8 mouse cellular contexts compared by ENCODE assay signal in the genomic region with DNA sequence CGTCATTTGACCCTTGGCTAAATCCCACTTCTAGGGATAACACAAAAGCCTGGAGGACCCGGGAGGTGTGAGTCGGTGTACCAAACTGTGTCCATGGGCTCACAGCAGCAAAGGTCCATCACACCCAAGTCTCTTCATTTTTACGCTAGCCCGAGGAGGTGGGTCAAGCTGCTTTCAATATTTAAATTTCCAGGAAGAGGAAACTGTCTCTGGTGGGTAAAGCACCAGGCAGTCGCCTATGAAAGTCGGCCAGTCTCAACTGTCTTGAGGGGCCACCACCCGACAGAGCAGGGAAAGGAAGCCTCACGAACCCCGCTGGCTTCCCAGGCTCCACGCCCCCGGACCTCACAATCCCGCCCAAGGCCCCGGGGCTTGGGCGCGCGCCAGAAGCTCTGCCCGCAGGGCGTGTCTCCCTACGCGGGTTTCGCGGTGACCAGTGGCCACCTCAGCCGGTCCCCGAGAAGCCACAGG. TPM values are rescaled to one million over a fixed set of nuclear protein-coding genes. Genes with fewer than 3 reads are reported as not detected.
A peak's percentile ranks its signal among the peaks of the same experiment; 100 is the strongest.
DNase-seq lines count a peak whose midpoint lies in the region; ATAC-seq lines count a peak whose summit lies in the region.

No protein-coding gene starts in this region.

- WGBS in limb, embryonic 11.5 days = under 1% methylated on average over 25 of the region's 25 CpGs
- under 1% methylated on average over 25 of the region's 25 CpGs for WGBS in midbrain, embryonic 14.5 days

- H3K27me3 ChIP-seq in limb, embryonic 11.5 days (ENCODE audit: control insufficient read depth, insufficient read depth, low read length) = no peaks in the 10 kb centered on the region
- H3K27me3 ChIP-seq in midbrain, embryonic 14.5 days (ENCODE audit: control insufficient read depth, insufficient read depth, low read length) = no peaks in the 10 kb centered on the region

- DNase-seq in adrenal gland, postnatal 10 days = peak; percentile 76
- no peak for DNase-seq in adrenal gland, adult (ENCODE audit: inconsistent age in 2 of 2, low spot score in 1 of 2)
- DNase-seq in urinary bladder, adult 2 months (ENCODE audit: low spot score) = peak; percentile 27
- no peak for DNase-seq in urinary bladder, adult 18-20 months (ENCODE audit: low spot score in 2 of 2)
- DNase-seq in limb, embryonic 11.5 days (ENCODE audit: low spot score) = no peak
- peak; percentile 56 for DNase-seq in midbrain, embryonic 14.5 days
- DNase-seq in layer of hippocampus, postnatal 14 days (ENCODE audit: low spot score in 2 of 2) = no peak

- peak; percentile 57 for ATAC-seq in granulocyte monocyte progenitor cell, adult 5-6 weeks (replicated peaks; ENCODE audit: poor library complexity, severe bottlenecking)
- peak; percentile 60 for ATAC-seq in limb, embryonic 11.5 days (ENCODE audit: insufficient number of reproducible peaks, low FRiP score, low TSS enrichment, low read depth)
- peak; percentile 47; the same call in 1 of the 2 replicates for ATAC-seq in midbrain, embryonic 14.5 days (ENCODE audit: low FRiP score, low TSS enrichment)

- H3K27ac ChIP-seq in limb, embryonic 11.5 days (replicated peaks; ENCODE audit: low read depth, low read length) = peak overlapping the region; percentile 84
- H3K27ac ChIP-seq in midbrain, embryonic 14.5 days (replicated peaks; ENCODE audit: low read depth, low read length) = peak overlapping the region; percentile 80

- 0 out of 2 replicates have a peak, but pooled peaks cover 3% of the 10 kb centered on the region for H3K4me1 ChIP-seq in limb, embryonic 11.5 days (ENCODE audit: control insufficient read depth, insufficient read depth, low read length)
- peaks cover 8% of the 10 kb centered on the region for H3K4me1 ChIP-seq in midbrain, embryonic 14.5 days (ENCODE audit: control insufficient read depth, insufficient read depth, low read length)

- H3K36me3 ChIP-seq in limb, embryonic 11.5 days (ENCODE audit: control insufficient read depth, insufficient read depth, low read length) = peaks cover 14% of the 10 kb centered on the region; the same call in 1 of the 2 replicates
- peaks cover 23% of the 10 kb centered on the region for H3K36me3 ChIP-seq in midbrain, embryonic 14.5 days (ENCODE audit: control insufficient read depth, insufficient read depth, low read length)

- H3K9ac ChIP-seq in limb, embryonic 11.5 days (ENCODE audit: low read length) = peak overlapping the region; percentile 84
- H3K9ac ChIP-seq in midbrain, embryonic 14.5 days (replicated peaks; ENCODE audit: low read length) = peak overlapping the region; percentile 80

- H3K9me3 ChIP-seq in limb, embryonic 11.5 days (ENCODE audit: control insufficient read depth, low read length) = 0 out of 2 replicates have a peak, but pooled peaks cover 3% of the 10 kb centered on the region
- no peaks in the 10 kb centered on the region for H3K9me3 ChIP-seq in midbrain, embryonic 14.5 days (ENCODE audit: control insufficient read depth, low read length)

- peak overlapping the region; percentile 78 for H3K4me3 ChIP-seq in limb, embryonic 11.5 days (ENCODE audit: low read depth, low read length)
- peak overlapping the region; percentile 97 for H3K4me3 ChIP-seq in midbrain, embryonic 14.5 days (replicated peaks; ENCODE audit: low read depth, low read length)

- peak overlapping the region; percentile 59 for H3K4me2 ChIP-seq in limb, embryonic 11.5 days (ENCODE audit: low read depth, severe bottlenecking)
- H3K4me2 ChIP-seq in midbrain, embryonic 14.5 days (ENCODE audit: low read length) = peak overlapping the region; percentile 81

RNA-seq across cellular contexts. Expression of a gene that starts 0.5 kb away (rescaled TPM):
- 10 to 100 TPM; 21.7 to 33.0 TPM for total RNA-seq in adrenal gland, postnatal 10 days (2021)
- 26.8 and 27.5 TPM in 2 replicates for polyA plus RNA-seq in urinary bladder, adult 2 months (2012; rRNA removed)
- 91.8 and 97.7 TPM in 2 replicates for total RNA-seq in granulocyte monocyte progenitor cell, adult 5-6 weeks (2014; fragmentation: Nextera tagmentation)
- total RNA-seq in granulocyte monocyte progenitor cell, adult 5-6 weeks (2017) = 132 and 140 TPM in 2 replicates
- polyA plus RNA-seq in limb, embryonic 11.5 days (2014; fragmentation: Nextera tagmentation; extraction: Ambion mirVana) = 96.4 and 100 TPM in 2 replicates
- 44.3 and 47.5 TPM in 2 replicates for polyA plus RNA-seq in midbrain, embryonic 14.5 days (2014; fragmentation: Nextera tagmentation; extraction: Ambion mirVana)
- 10 to 100 TPM; 23.2 to 25.2 TPM for total RNA-seq in layer of hippocampus, postnatal 14 days (2021)

RNA-seq across cellular contexts. Expression of a gene that starts 38.3 kb away (rescaled TPM):
- total RNA-seq in adrenal gland, postnatal 10 days (2021) = 1 to 10 TPM; 7.5 TPM
- 5.2 and 6.8 TPM in 2 replicates for polyA plus RNA-seq in urinary bladder, adult 2 months (2012; rRNA removed)
- 4.2 and 7.2 TPM in 2 replicates for total RNA-seq in granulocyte monocyte progenitor cell, adult 5-6 weeks (2014; fragmentation: Nextera tagmentation)
- total RNA-seq in granulocyte monocyte progenitor cell, adult 5-6 weeks (2017) = 4.0 and 6.1 TPM in 2 replicates
- polyA plus RNA-seq in limb, embryonic 11.5 days (2014; fragmentation: Nextera tagmentation; extraction: Ambion mirVana) = 27.2 and 28.9 TPM in 2 replicates
- 20.1 and 21.8 TPM in 2 replicates for polyA plus RNA-seq in midbrain, embryonic 14.5 days (2014; fragmentation: Nextera tagmentation; extraction: Ambion mirVana)
- 1 to 10 TPM; 4.8 to 6.5 TPM for total RNA-seq in layer of hippocampus, postnatal 14 days (2021)

RNA-seq across cellular contexts. Expression of a gene that starts 55.5 kb away (rescaled TPM):
- 1 to 10 TPM; 1.1 to 2.2 TPM for total RNA-seq in adrenal gland, postnatal 10 days (2021)
- polyA plus RNA-seq in urinary bladder, adult 2 months (2012; rRNA removed) = 2.4 and 2.7 TPM in 2 replicates
- total RNA-seq in granulocyte monocyte progenitor cell, adult 5-6 weeks (2014; fragmentation: Nextera tagmentation) = 0.88 and 2.8 TPM in 2 replicates
- 0.95 TPM in 1 of 2 replicates, not detected in the other for total RNA-seq in granulocyte monocyte progenitor cell, adult 5-6 weeks (2017)
- polyA plus RNA-seq in limb, embryonic 11.5 days (2014; fragmentation: Nextera tagmentation; extraction: Ambion mirVana) = 15.9 and 16.5 TPM in 2 replicates
- polyA plus RNA-seq in midbrain, embryonic 14.5 days (2014; fragmentation: Nextera tagmentation; extraction: Ambion mirVana) = 0.58 and 0.89 TPM in 2 replicates
- total RNA-seq in layer of hippocampus, postnatal 14 days (2021) = not detected

Comparison
In these comparisons a context has a peak if more than half of its experiments do, and no peak if none do; other contexts are left out.
1. DNase-seq: peak in adrenal gland, postnatal 10 days (single experiment), urinary bladder, adult 2 months (single experiment) and midbrain, embryonic 14.5 days (single experiment); none in adrenal gland, adult (0 of 2), urinary bladder, adult 18-20 months (0 of 2), limb, embryonic 11.5 days (single experiment) and layer of hippocampus, postnatal 14 days (0 of 2).
2. Peak in every context shown above with its lines, with median percentiles within 50 percentile points of each other: ATAC-seq.